Mouse (Mus musculus) embryonic fibroblast, embryonic 13.5 days (primary cell): Measurements from ENCODE around the gene Rnaset2b.
"Not testable (repeated sequence)": the region's sequence is repeated elsewhere in the genome, so short reads cannot be mapped to it uniquely, and the experiment has no call there.

Source experiments
- CTCF ChIP-seq: IDR thresholded peaks from 2 replicates; pipeline ENCODE4 v1.5.1; 2011; ENCODE audit warnings: mild to moderate bottlenecking, control low read depth, low read length, moderate library complexity, borderline replicate concordance; ENCODE audit not compliant: insufficient read depth
- POLR2A ChIP-seq: IDR thresholded peaks from 2 replicates; pipeline ENCODE4 v1.6.1; 2011; ENCODE audit warnings: low read depth, mild to moderate bottlenecking, control low read depth, low read length, moderate library complexity

DNA sequence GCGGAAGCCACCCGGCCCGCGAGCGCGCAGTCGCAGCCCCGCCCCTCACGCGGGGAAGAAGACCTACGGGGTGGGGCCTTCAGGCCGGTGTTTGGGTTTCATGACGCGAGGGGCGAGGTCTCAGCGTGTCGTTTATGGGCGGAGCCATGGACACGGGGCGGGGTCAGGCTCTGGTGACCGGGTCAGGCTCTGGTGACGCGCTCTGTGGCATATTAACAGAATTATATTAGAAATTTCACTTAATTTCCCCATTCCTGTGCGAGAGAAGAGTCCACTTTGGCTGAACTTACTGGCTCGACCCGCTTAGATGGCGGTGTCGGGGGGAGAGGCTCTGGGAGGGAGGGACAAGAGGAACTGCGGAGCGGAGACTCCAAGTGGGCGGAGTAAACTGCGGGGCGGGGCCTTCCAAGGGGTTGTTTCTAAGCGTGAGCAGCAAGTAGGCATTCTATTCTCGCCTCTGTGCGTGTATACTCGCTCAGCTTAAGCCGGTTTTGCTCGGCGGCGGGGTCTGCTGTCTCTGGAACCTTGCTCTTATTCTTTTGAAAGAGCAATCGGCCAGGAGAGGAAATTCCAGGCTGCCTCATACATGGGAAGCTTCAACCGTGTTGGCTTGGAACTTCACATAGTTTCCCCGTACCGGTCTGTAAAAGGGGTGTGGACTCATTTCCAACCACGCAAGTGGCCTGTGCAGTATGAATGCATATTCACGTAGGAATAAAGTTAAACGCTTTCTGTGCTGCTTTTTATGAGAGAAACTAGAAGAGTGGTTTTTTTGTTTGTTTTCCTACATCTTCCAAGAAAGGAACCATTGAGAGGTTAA, 9.0 kb upstream of the Rnaset2b start:
- TF ChIP-seq CTCF, POLR2A: not testable (repeated sequence)
